Mouse (Mus musculus): ENCODE results near the gene St6galnac3.

St6galnac3 gene

GRCm38 (mm10) chr3:153655071-153655470, 69.9 kb downstream of the St6galnac3 start:
- DNase-seq (ENCODE audit: low spot score in 2 of 2), result peak; percentile 87 to 89

- no peak for DNase-seq (ENCODE audit: low spot score in 2 of 2)
Observed at GRCm38 (mm10) chr3:153652850-153653249, 72.1 kb downstream of the St6galnac3 start.

- DNase-seq (ENCODE audit: low spot score in 2 of 2), result no peak
Observed at GRCm38 (mm10) chr3:153648713-153649112, 76.3 kb downstream of the St6galnac3 start.

GRCm38 (mm10) chr3:153645803-153646202, 79.2 kb downstream of the St6galnac3 start:
- no peak for DNase-seq (ENCODE audit: low spot score in 2 of 2)

GRCm38 (mm10) chr3:153643822-153644519, 81.0 kb downstream of the St6galnac3 start:
- no peak for DNase-seq (ENCODE audit: low spot score in 2 of 2)

GRCm38 (mm10) chr3:153642826-153643225, 82.1 kb downstream of the St6galnac3 start:
- DNase-seq (ENCODE audit: low spot score in 2 of 2), result no peak

- no peak for DNase-seq (ENCODE audit: low spot score in 2 of 2)
Observed at GRCm38 (mm10) chr3:153641805-153642204, 83.2 kb downstream of the St6galnac3 start.

GRCm38 (mm10) chr3:153637336-153637735, 87.6 kb downstream of the St6galnac3 start:
- no peak for DNase-seq (ENCODE audit: low spot score in 2 of 2)

- no peak for DNase-seq (ENCODE audit: low spot score in 2 of 2)
Observed at GRCm38 (mm10) chr3:153636804-153637153, 88.2 kb downstream of the St6galnac3 start.

GRCm38 (mm10) chr3:153636094-153636803, 88.7 kb downstream of the St6galnac3 start:
- DNase-seq (ENCODE audit: low spot score in 2 of 2), result no peak

GRCm38 (mm10) chr3:153631988-153632672, 92.8 kb downstream of the St6galnac3 start:
- DNase-seq (ENCODE audit: low spot score in 2 of 2), result no peak

GRCm38 (mm10) chr3:153626237-153626636, 98.7 kb downstream of the St6galnac3 start:
- DNase-seq (ENCODE audit: low spot score in 2 of 2), result no peak

- no peak for DNase-seq (ENCODE audit: low spot score in 2 of 2)
Observed at GRCm38 (mm10) chr3:153618976-153619375, 106.0 kb downstream of the St6galnac3 start.

GRCm38 (mm10) chr3:153616849-153617248, 108.1 kb downstream of the St6galnac3 start:
- DNase-seq (ENCODE audit: low spot score in 2 of 2), result no peak

- DNase-seq (ENCODE audit: low spot score in 2 of 2), result peak in 1 of 2 experiments; percentile 39
Observed at GRCm38 (mm10) chr3:153610239-153610638, 114.7 kb downstream of the St6galnac3 start.

GRCm38 (mm10) chr3:153606331-153606730, 118.6 kb downstream of the St6galnac3 start:
- DNase-seq (ENCODE audit: low spot score in 2 of 2), result no peak

- no peak for DNase-seq (ENCODE audit: low spot score in 2 of 2)
Observed at GRCm38 (mm10) chr3:153605767-153606098, 119.2 kb downstream of the St6galnac3 start.

- no peak for DNase-seq (ENCODE audit: low spot score in 2 of 2)
Observed at GRCm38 (mm10) chr3:153605089-153605766, 119.7 kb downstream of the St6galnac3 start.

- no peak for DNase-seq (ENCODE audit: low spot score in 2 of 2)
Observed at GRCm38 (mm10) chr3:153599179-153599578, 125.8 kb downstream of the St6galnac3 start.

- peak; percentile 50 to 65 for DNase-seq (ENCODE audit: low spot score in 2 of 2)
Observed at GRCm38 (mm10) chr3:153598631-153599030, 126.3 kb downstream of the St6galnac3 start.

GRCm38 (mm10) chr3:153594531-153594930, 130.4 kb downstream of the St6galnac3 start:
- no peak for DNase-seq (ENCODE audit: low spot score in 2 of 2)

GRCm38 (mm10) chr3:153593978-153594377, 131.0 kb downstream of the St6galnac3 start:
- DNase-seq (ENCODE audit: low spot score in 2 of 2), result no peak

Data from right cerebral cortex, postnatal 10 days (tissue).